Mouse (Mus musculus) MEL-GATA-1-ER (cell line): ENCODE data around the gene Lum.

ENCODE experiments used
- DNase-seq: peaks from one replicate; pipeline ENCODE4 v3.0.0-alpha.2; 2012; ENCODE audit warnings: low read depth; ENCODE audit errors: extremely low read depth

Gene Lum

GRCm38 (mm10) chr10:97564957-97565856 is at the start of gene Lum:
TSS of gene Lum (plus strand) at chr10:97565128.
- no peak for DNase-seq

DNA sequence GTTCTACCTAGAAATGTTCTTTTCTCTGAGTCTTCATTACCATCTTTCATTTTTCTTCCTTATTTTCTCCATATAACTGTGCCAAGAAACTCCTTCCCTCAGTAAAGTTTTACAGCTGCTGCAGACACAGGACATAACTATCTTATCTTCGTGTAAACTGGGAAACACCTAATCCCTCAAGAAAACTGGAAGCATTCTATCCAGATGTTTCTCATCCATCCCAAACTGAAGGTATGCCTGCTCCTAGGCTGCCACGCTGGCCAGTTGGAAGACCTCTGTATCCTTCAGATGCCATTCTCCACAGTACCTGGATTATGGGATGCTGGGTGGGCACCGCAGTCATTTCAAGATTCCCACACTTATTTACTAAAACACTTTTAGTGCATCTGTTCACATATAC is 41.6 kb upstream of the Lum start:
- DNase-seq, result no peak

- no peak for DNase-seq
Measured at GRCm38 (mm10) chr10:97535697-97536096, 29.2 kb upstream of the Lum start.

DNA sequence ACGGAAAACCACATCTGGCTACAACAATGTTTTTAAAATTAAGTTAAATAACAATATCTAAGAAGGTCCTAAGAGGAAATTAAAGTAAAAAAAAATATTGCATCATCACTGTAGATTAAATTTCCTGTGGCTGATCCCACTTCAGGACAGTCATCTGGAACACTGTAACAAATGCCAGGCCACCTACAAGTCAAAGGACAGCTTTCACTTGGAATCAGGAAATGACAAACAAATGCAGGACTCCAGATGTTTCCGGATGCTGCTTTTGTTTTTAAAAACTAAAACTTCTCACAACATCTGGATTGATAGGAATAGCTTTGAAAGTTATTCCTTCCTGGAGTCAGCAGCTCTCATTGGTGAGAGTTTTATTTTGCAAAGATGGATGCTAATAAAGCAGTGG is 28.0 kb upstream of the Lum start:
- no peak for DNase-seq

DNA sequence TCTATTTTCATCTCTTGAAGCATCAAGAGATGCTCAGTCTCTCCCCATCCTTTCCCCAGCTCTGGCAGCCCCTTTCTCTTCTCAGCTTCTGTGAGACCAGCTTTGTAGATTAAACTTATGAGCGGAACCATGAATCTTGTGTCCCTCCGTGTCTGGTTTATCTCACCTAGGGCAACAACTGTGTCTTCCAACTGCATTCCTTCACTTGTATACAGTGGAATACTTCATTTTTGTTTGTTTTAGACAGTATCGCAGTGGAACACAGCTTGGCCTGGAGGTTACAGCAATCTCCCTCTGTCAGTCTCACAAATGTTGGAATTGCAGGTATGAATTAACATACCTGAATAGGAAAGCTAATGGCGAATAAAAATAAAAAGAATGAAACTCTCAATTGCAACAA is 26.7 kb upstream of the Lum start:
- DNase-seq, result no peak

DNA sequence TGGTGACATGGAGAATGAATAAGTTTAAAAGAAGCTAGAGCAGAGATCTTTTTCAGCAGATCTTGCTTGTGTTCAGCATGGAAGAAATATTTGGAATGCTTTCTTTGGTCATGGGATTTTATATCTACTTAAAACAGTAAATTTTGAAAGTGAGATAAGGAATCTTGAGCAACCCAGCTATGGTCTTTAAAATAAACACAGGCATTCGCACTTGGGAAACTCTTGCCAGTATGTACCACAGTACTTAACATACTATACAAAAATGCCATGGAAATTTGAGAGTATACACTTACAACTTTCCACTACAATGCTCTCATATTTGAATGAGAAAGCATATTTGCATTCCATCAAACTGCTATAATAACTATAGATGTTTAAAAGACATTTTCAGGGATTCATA is 17.2 kb upstream of the Lum start:
- no peak for DNase-seq

DNA sequence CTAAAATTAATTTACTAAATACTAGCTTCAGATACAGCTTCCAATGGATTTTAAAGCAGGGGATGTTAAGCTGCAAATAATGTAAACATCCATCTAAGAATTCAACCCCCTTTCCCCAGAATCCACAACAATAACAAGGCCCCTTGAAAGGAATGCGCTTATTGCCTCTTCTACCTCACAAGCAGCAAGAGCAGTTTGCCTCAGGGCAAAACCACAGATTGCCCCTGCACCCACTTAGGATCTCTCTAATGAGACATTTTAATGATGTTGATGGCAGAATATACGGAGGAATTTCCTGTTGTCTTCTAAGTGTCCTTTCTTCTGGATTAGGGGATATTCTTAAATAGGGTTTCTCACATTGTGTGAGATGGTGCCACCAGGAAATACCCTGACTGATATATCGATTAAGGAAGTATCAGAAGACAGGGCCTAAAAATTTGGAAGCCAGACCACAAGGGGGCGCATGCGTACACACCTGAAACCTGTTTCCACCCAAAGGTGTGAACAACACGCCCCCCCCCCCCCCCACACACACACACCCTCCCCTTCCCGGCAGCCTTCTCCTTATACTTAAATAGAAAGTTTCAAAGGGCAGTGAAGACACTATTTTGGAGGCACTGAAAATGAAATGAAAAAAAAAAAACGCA is 2.7 kb downstream of the Lum start:
- DNase-seq, result no peak

DNA sequence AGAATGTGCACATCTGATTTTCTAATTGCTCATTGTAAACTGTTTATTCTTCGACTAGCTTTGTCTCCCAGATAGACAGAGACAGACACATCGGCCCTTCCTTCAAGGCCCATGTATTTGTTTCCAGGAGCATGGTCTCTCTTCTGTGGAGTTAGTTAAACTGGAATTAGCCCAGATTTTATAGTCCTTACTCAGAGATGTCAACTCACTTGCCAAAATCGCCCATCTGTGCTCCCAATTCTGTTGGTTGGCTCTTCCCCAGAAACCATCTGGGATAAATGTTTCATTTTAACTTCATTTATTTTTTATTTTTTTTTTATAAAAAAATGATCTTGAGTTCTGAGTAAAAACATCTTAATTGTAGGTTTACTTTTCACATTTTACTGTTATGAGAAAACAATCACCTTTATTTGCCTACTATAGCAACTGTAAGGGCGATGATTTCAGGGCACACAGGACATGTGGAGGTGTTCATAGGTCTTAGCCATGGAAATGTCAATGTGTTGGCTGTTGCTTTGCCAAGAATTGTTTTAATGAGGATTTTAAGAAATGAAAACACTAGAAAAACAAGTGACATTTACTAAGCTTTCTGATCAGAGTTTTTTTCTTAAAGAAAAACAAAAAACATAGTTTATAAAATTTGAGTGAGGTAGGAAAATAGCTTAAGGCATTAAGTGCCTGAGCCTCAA is 17.8 kb downstream of the Lum start:
- no peak for DNase-seq

- no peak for DNase-seq
Measured at GRCm38 (mm10) chr10:97584176-97584575, 19.2 kb downstream of the Lum start.

GRCm38 (mm10) chr10:97587159-97587558 is 22.2 kb downstream of the Lum start:
- DNase-seq, result no peak

- no peak for DNase-seq
Measured at GRCm38 (mm10) chr10:97589574-97589973, 24.6 kb downstream of the Lum start.

- DNase-seq, result no peak
Measured at GRCm38 (mm10) chr10:97591036-97591435, 26.1 kb downstream of the Lum start.

DNA sequence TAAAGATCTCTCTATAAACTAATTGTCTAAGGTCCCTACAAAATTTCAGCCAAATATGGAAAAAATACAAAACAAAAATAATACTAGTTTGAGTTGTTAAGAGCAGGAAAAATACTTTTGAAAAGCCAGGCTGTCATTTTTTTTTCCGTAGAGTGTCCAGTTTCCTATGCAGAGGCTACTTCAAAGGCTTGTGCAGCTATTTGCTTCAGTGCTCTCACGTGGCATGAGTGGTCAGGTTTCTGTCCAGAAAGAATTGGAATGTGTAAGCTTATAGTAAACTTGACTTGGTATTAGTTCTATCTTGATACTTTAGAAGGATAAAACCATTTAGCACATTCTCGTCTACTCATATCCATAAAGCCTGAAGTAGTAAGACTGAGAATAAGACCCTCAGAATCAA is 26.8 kb downstream of the Lum start:
- no peak for DNase-seq

- no peak for DNase-seq
Measured at GRCm38 (mm10) chr10:97595680-97596079, 30.8 kb downstream of the Lum start.

- no peak for DNase-seq
Measured at GRCm38 (mm10) chr10:97601744-97602143, 36.8 kb downstream of the Lum start.

DNA sequence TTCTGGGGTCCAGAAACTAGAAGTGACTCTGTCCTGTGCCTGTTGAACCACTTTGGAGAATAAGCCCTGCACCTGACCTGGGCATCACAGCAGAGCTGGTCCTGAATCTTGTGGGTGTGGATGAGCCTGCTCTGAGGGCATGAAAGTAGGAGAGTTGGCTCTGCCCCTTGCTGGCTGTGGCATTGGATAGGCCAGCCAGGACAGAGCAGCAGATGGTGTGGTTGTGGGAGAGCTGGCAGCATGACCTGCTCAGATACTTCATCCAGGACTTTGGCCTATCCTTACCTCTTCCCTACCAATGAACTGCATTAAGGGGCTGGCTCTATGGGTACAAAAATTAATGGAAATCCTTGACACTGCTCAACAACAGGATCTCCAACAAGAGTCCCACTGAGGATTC is 38.3 kb downstream of the Lum start:
- no peak for DNase-seq

GRCm38 (mm10) chr10:97606579-97606978 is 41.7 kb downstream of the Lum start, which contains the start of gene Kera:
TSS of gene Kera (plus strand) at chr10:97606879.
- no peak for DNase-seq
